Mouse (Mus musculus) megakaryocyte progenitor cell, adult 5-6 weeks (primary cell): ENCODE results near the gene Dus3l. TPM values are rescaled to one million over a fixed set of nuclear protein-coding genes. Genes with fewer than 3 reads are reported as not detected.

Experiments
- ATAC-seq: replicated peaks from 2 replicates; pipeline ENCODE4 v1.8.0; 2016; ENCODE audit warnings: mild to moderate bottlenecking, moderate TSS enrichment, inconsistent platforms; ENCODE audit not compliant: poor library complexity
- total RNA-seq, 2 experiments: library from RNA; stranded (forward) in 1 of 2; stranded (reverse) in 1 of 2; fragments of 157-497, 149-512 nt in 1 of 2; fragments of 200-1000 nt in 1 of 2; gene quantifications; 2 replicates each; pipeline versions ENCODE4 v1.2.3 to v1.2.4; 2015 to 2017

Dus3l gene
- total RNA-seq, 2 experiments from 2014 or later: 11.2 to 19.2 TPM

DNA sequence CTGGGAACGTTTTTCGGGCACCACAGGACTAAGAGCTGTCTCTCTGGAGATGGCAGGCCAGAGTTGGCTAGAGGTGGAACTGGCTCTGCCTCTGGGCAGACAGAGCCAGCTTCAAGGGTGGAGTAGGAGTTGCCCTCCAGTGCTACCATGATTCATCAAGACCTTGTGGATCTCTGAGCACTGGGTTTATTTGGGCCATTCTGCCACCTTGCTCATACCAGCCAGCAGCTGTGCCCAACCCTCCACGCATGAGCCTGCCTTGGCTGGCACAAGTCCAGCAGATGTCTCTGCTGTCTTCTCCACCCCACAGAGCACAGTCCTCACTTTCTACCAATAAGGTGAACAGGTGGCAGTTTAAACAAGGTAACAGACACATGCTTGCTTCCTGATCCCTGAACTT, 24.3 kb downstream of the Dus3l start:
- peak; percentile 35; the same call in 1 of the 2 replicates for ATAC-seq

GRCm38 (mm10) chr17:56789286-56789685, 24.7 kb downstream of the Dus3l start:
- no peak for ATAC-seq

- ATAC-seq: no peak
Measured at GRCm38 (mm10) chr17:56792588-56792987, 28.0 kb downstream of the Dus3l start.

- ATAC-seq: peak; percentile 81
Measured at GRCm38 (mm10) chr17:56793614-56794319, 29.2 kb downstream of the Dus3l start.

DNA sequence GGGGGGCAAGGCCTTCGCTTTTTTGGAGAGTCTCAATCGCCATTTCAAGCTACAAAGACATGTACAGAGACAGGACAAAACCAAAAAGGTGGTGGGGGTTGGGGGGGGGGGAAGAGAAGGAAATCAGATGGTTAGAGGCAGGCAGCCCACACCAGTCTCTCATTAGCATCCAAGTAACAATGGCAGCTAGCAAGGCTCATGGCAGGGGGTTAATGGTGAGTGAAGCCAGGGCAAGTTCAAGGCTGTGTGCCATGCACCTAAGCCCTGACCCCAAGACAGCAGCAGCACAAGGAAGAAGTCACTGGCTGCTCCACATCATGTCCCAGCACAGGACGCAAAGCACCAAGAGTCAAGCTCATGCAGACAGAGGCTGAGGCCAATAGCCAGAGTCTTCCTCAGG, 34.7 kb downstream of the Dus3l start:
- no peak for ATAC-seq

GRCm38 (mm10) chr17:56802065-56802464, 37.5 kb downstream of the Dus3l start:
- ATAC-seq: no peak

DNA sequence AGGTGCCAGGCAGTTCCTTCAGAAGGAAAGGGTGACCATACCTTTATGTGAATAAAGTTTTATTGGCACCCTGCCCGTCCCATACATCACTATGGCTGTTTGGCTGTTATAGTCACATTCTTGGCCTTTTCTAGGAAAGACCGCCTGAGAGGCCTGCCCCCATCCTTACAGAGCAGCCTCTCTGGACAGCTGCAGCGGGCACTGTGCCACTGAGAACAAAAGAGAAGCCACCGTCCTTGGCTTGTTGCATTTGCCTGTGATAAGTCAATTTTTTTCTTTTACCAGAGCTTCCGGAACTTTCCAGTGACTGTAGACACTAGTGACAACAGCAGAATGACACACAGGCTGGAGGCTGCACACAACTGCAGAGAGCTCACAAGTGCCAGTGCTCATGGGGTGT, 40.4 kb downstream of the Dus3l start:
- ATAC-seq: no peak

DNA sequence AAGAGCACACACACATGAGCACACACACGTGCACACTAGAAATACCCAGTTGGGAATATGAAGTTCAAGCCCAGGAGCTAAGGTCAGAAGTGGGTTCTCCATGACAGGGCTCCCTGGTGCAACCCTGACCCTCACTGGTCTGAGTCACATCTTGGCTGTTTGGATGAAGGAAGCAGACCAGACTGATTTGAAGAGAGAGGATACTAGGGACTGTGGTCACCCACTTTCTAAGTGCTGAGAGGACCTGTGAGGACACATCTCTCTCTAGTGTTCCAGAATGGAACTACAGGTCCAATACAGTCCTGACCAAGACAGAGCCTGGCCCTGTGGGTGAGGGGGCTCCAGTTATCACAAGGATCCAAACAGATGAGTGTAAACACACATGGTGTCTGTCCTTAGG, 41.2 kb downstream of the Dus3l start:
- ATAC-seq: no peak

GRCm38 (mm10) chr17:56808518-56808917, 44.0 kb downstream of the Dus3l start:
- ATAC-seq: peak; percentile 85

DNA sequence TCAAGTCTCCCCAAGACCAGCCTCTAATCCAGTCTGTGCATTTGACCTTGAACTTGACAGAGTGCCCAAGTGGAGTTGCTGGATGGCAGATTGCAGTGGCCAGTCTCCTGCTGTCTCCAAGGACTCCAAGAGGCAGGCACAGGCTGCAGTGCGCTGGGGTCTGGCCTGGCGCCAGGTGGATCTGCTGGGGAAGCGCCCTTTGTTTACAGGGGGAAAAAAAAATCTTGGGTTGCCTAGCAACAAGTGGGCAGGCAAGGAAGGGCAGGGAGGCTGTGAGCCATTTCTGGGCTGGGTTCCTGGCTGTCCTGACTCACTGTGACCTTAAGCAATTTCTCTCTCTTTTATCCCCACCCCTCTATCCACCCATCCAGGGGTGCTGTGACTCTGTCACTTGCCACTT, 45.7 kb downstream of the Dus3l start:
- ATAC-seq: peak; percentile 56

GRCm38 (mm10) chr17:56814316-56815056, 49.9 kb downstream of the Dus3l start:
- peak; percentile 63 for ATAC-seq

- ATAC-seq: no peak
Measured at GRCm38 (mm10) chr17:56815057-56815345, 50.4 kb downstream of the Dus3l start.

- peak; percentile 37 for ATAC-seq
Measured at GRCm38 (mm10) chr17:56818067-56818636, 53.6 kb downstream of the Dus3l start.

GRCm38 (mm10) chr17:56819032-56819545, 54.5 kb downstream of the Dus3l start:
- ATAC-seq: peak; percentile 19; the same call in 1 of the 2 replicates

Other genes starting within 250 kb of the Dus3l start
- 0.25 and 1.6 TPM in 2 replicates for gene Gm20219, start 210.4 kb upstream of the Dus3l start, total RNA-seq (2015)
- 0.10 TPM in 1 of 2 replicates, not detected in the other for gene Gm20219, start 210.4 kb upstream of the Dus3l start, total RNA-seq (2017)
- 56.2 and 63.8 TPM in 2 replicates for gene Safb2, start 180.2 kb upstream of the Dus3l start, total RNA-seq (2015)
- gene Safb2, start 180.2 kb upstream of the Dus3l start, total RNA-seq (2017): 70.3 and 120 TPM in 2 replicates
- 58.8 and 59.6 TPM in 2 replicates for gene Safb, start 179.9 kb upstream of the Dus3l start, total RNA-seq (2015)
- gene Safb, start 179.9 kb upstream of the Dus3l start, total RNA-seq (2017): 79.6 and 88.1 TPM in 2 replicates
- 93.3 and 94.0 TPM in 2 replicates for gene 2410015M20Rik, start 155.0 kb upstream of the Dus3l start, total RNA-seq (2015)
- gene 2410015M20Rik, start 155.0 kb upstream of the Dus3l start, total RNA-seq (2017): 93.3 and 99.4 TPM in 2 replicates
- gene Rpl36, start 151.3 kb upstream of the Dus3l start, total RNA-seq (2015): 1,504 and 1,580 TPM in 2 replicates
- 2,239 and 2,669 TPM in 2 replicates for gene Rpl36, start 151.3 kb upstream of the Dus3l start, total RNA-seq (2017)
- gene Lonp1, start 137.9 kb upstream of the Dus3l start, total RNA-seq (2015): 19.4 and 23.1 TPM in 2 replicates
- gene Lonp1, start 137.9 kb upstream of the Dus3l start, total RNA-seq (2017): 68.8 and 83.6 TPM in 2 replicates
- 1.1 TPM in 1 of 2 replicates, not detected in the other for gene Catsperd, start 136.6 kb upstream of the Dus3l start, total RNA-seq (2015)
- gene Catsperd, start 136.6 kb upstream of the Dus3l start, total RNA-seq (2017): 0.17 and 0.51 TPM in 2 replicates
- gene Ranbp3, start 91.5 kb upstream of the Dus3l start, total RNA-seq (2015): 24.8 and 34.3 TPM in 2 replicates
- gene Ranbp3, start 91.5 kb upstream of the Dus3l start, total RNA-seq (2017): 63.3 and 72.8 TPM in 2 replicates
- 102 and 151 TPM in 2 replicates for gene Ndufa11, start 47.0 kb upstream of the Dus3l start, total RNA-seq (2015)
- 92.1 and 131 TPM in 2 replicates for gene Ndufa11, start 47.0 kb upstream of the Dus3l start, total RNA-seq (2017)
- 8.5 and 12.5 TPM in 2 replicates for gene Vmac, start 46.7 kb upstream of the Dus3l start, total RNA-seq (2015)
- gene Vmac, start 46.7 kb upstream of the Dus3l start, total RNA-seq (2017): 4.2 and 6.5 TPM in 2 replicates
- gene Nrtn, start 7.2 kb upstream of the Dus3l start, total RNA-seq (2015): not detected in 2 replicates
- not detected in 2 replicates for gene Nrtn, start 7.2 kb upstream of the Dus3l start, total RNA-seq (2017)
- gene Prr22, start 5.5 kb downstream of the Dus3l start, total RNA-seq (2015): 2.0 and 3.2 TPM in 2 replicates
- gene Prr22, start 5.5 kb downstream of the Dus3l start, total RNA-seq (2017): 0.92 and 1.6 TPM in 2 replicates
- gene Rfx2, start 66.3 kb downstream of the Dus3l start, total RNA-seq (2015): 6.4 and 8.8 TPM in 2 replicates
- 4.8 and 5.0 TPM in 2 replicates for gene Rfx2, start 66.3 kb downstream of the Dus3l start, total RNA-seq (2017)
- not detected in 2 replicates for gene Acsbg2, start 109.7 kb downstream of the Dus3l start, total RNA-seq (2015)
- gene Acsbg2, start 109.7 kb downstream of the Dus3l start, total RNA-seq (2017): not detected in 2 replicates
- gene 1700061G19Rik, start 110.7 kb downstream of the Dus3l start, total RNA-seq (2015): 0.07 TPM in 1 of 2 replicates, not detected in the other
- not detected in 2 replicates for gene 1700061G19Rik, start 110.7 kb downstream of the Dus3l start, total RNA-seq (2017)
- gene Mllt1, start 170.7 kb downstream of the Dus3l start, total RNA-seq (2015): 15.5 and 18.2 TPM in 2 replicates
- gene Mllt1, start 170.7 kb downstream of the Dus3l start, total RNA-seq (2017): 18.2 and 20.7 TPM in 2 replicates
- not detected in 2 replicates for gene Acer1, start 217.4 kb downstream of the Dus3l start, total RNA-seq (2015)
- gene Acer1, start 217.4 kb downstream of the Dus3l start, total RNA-seq (2017): not detected in 2 replicates
- gene Clpp, start 225.5 kb downstream of the Dus3l start, total RNA-seq (2015): 61.2 and 75.2 TPM in 2 replicates
- 80.5 and 84.9 TPM in 2 replicates for gene Clpp, start 225.5 kb downstream of the Dus3l start, total RNA-seq (2017)
- 15.1 and 16.6 TPM in 2 replicates for gene Alkbh7, start 232.6 kb downstream of the Dus3l start, total RNA-seq (2015)
- gene Alkbh7, start 232.6 kb downstream of the Dus3l start, total RNA-seq (2017): 15.0 and 19.8 TPM in 2 replicates
- not detected in 2 replicates for gene Pspn, start 235.3 kb downstream of the Dus3l start, total RNA-seq (2015)
- gene Pspn, start 235.3 kb downstream of the Dus3l start, total RNA-seq (2017): not detected in 2 replicates
- gene Gtf2f1, start 246.5 kb downstream of the Dus3l start, total RNA-seq (2015): 52.8 and 61.1 TPM in 2 replicates
- gene Gtf2f1, start 246.5 kb downstream of the Dus3l start, total RNA-seq (2017): 120 and 142 TPM in 2 replicates
- gene Gm17949, start 246.7 kb downstream of the Dus3l start, total RNA-seq (2015): not detected in 2 replicates
- gene Gm17949, start 246.7 kb downstream of the Dus3l start, total RNA-seq (2017): not detected in 2 replicates